Mouse (Mus musculus) MEL (cell line): ENCODE results near the gene Rab3c. TPM values are rescaled to one million over a fixed set of nuclear protein-coding genes. Genes with fewer than 3 reads are reported as not detected.

Source experiments
- DNase-seq: peaks from one replicate; pipeline ENCODE4 v3.0.0; 2011; ENCODE audit warnings: low read depth, low spot score
- H3K27ac ChIP-seq: 2 replicates; pipeline ENCODE4 v1.5.1; 2012; ENCODE audit warnings: low read depth, mild to moderate bottlenecking, control low read depth, low read length, moderate library complexity; ENCODE audit not compliant: control insufficient read depth
- H3K27me3 ChIP-seq, 2 experiments: fragments of 150-350 bp in 1 of 2; sonication (generic) in 1 of 2; 2 replicates each; pipeline ENCODE4 v1.6.1; 2012; ENCODE audit warnings: low read length in 2 of 2, mild to moderate bottlenecking in 2 of 2, improper control_type of control experiment in 1 of 2, moderate library complexity in 1 of 2; ENCODE audit not compliant: insufficient read depth in 2 of 2, control insufficient read depth in 1 of 2
- H3K36me3 ChIP-seq, 2 experiments: 2 replicates each; pipeline ENCODE4 v1.6.1; 2012 to 2014; ENCODE audit warnings: low read length in 2 of 2, improper control_type of control experiment in 1 of 2, inconsistent platforms in 1 of 2, mild to moderate bottlenecking in 1 of 2; ENCODE audit not compliant: insufficient read depth in 2 of 2, control insufficient read depth in 1 of 2
- H3K4me1 ChIP-seq, 2 experiments: fragments of 150-350 bp in 1 of 2; sonication (generic) in 1 of 2; 2 replicates each; pipeline ENCODE4 v1.6.1; 2012; ENCODE audit warnings: low read length in 2 of 2, improper control_type of control experiment in 1 of 2, mild to moderate bottlenecking in 1 of 2; ENCODE audit not compliant: insufficient read depth in 2 of 2, control insufficient read depth in 1 of 2
- H3K4me3 ChIP-seq, 2 experiments: fragments of 150-350 bp in 1 of 2; sonication (generic) in 1 of 2; 2 replicates each; pipeline ENCODE4 v1.5.1; 2012; ENCODE audit warnings: low read depth in 2 of 2, low read length in 2 of 2, mild to moderate bottlenecking in 2 of 2, moderate library complexity in 2 of 2, control low read depth in 1 of 2, improper control_type of control experiment in 1 of 2; ENCODE audit not compliant: control insufficient read depth in 1 of 2, insufficient read depth in 1 of 2
- H3K79me2 ChIP-seq: 2 replicates; pipeline ENCODE4 v1.6.1; 2012; ENCODE audit warnings: mild to moderate bottlenecking, low read length, moderate library complexity; ENCODE audit not compliant: control insufficient read depth, poor library complexity, insufficient read depth
- H3K9ac ChIP-seq: 2 replicates; pipeline ENCODE4 v1.6.1; 2012; ENCODE audit warnings: low read depth, mild to moderate bottlenecking, control low read depth, low read length, moderate library complexity; ENCODE audit not compliant: control insufficient read depth, poor library complexity, severe bottlenecking
- H3K9me3 ChIP-seq: fragments of 150-350 bp; sonication (generic); replicated peaks from 2 replicates; pipeline ENCODE4 v1.6.1; 2012; ENCODE audit warnings: mild to moderate bottlenecking, low read length, improper control_type of control experiment, moderate library complexity; ENCODE audit not compliant: insufficient read depth
- BHLHE40 ChIP-seq: IDR thresholded peaks from 2 replicates; pipeline ENCODE4 v1.6.1; 2012; ENCODE audit warnings: low read depth, mild to moderate bottlenecking, inconsistent platforms, low read length, improper control_type of control experiment, borderline replicate concordance
- CTCF ChIP-seq, 3 experiments: IDR thresholded peaks in 2 of 3; conservative IDR thresholded peaks in 1 of 3; 2 replicates each; pipeline ENCODE4 v1.5.1; 2011 to 2012; ENCODE audit warnings: low read length in 3 of 3, low read depth in 2 of 3, mild to moderate bottlenecking in 2 of 3, improper control_type of control experiment in 1 of 3, inconsistent platforms in 1 of 3, mixed read lengths in 1 of 3, moderate library complexity in 1 of 3; ENCODE audit not compliant: control insufficient read depth in 1 of 3, insufficient read depth in 1 of 3, poor library complexity in 1 of 3, severe bottlenecking in 1 of 3
- E2F4 ChIP-seq: IDR thresholded peaks from 2 replicates; pipeline ENCODE4 v1.6.1; 2011; ENCODE audit warnings: low read depth, low read length, improper control_type of control experiment, borderline replicate concordance
- EP300 ChIP-seq, 2 experiments: IDR thresholded peaks; 2 replicates each; pipeline ENCODE4 v1.6.1; 2011; ENCODE audit warnings: improper control_type of control experiment in 2 of 2, low read length in 2 of 2, low read depth in 1 of 2, mild to moderate bottlenecking in 1 of 2
- ETS1 ChIP-seq: IDR thresholded peaks from 2 replicates; pipeline ENCODE4 v1.6.1; 2012; ENCODE audit warnings: low read depth, mild to moderate bottlenecking, inconsistent platforms, low read length, improper control_type of control experiment, moderate library complexity
- GATA1 ChIP-seq: IDR thresholded peaks from 2 replicates; pipeline ENCODE4 v1.6.1; 2011; ENCODE audit warnings: low read depth, low read length, improper control_type of control experiment
- JUND ChIP-seq: IDR thresholded peaks from 2 replicates; pipeline ENCODE4 v1.6.1; 2011; ENCODE audit warnings: low read depth, mild to moderate bottlenecking, improper control_type of control experiment, low read length
- MAFK ChIP-seq: IDR thresholded peaks from 2 replicates; pipeline ENCODE4 v1.6.1; 2011; ENCODE audit warnings: low read depth, mild to moderate bottlenecking, low read length, improper control_type of control experiment, borderline replicate concordance
- MAZ ChIP-seq: IDR thresholded peaks from 2 replicates; pipeline ENCODE4 v1.6.1; 2012; ENCODE audit warnings: low read depth, mild to moderate bottlenecking, inconsistent platforms, low read length, improper control_type of control experiment
- MEF2A ChIP-seq: IDR thresholded peaks from 2 replicates; pipeline ENCODE4 v1.6.1; 2014; ENCODE audit warnings: low read depth, mild to moderate bottlenecking, inconsistent platforms, low read length, improper control_type of control experiment; ENCODE audit not compliant: poor library complexity, insufficient replicate concordance, severe bottlenecking; ENCODE audit errors: extremely low read depth
- POLR2A ChIP-seq, 2 experiments: IDR thresholded peaks; 2 replicates each; pipeline ENCODE4 v1.6.1; 2011 to 2012; ENCODE audit warnings: low read length in 2 of 2, mild to moderate bottlenecking in 2 of 2, control low read depth in 1 of 2, improper control_type of control experiment in 1 of 2, low read depth in 1 of 2, moderate library complexity in 1 of 2; ENCODE audit not compliant: control insufficient read depth in 1 of 2, insufficient read depth in 1 of 2, poor library complexity in 1 of 2
- RCOR1 ChIP-seq: IDR thresholded peaks from 2 replicates; pipeline ENCODE4 v1.6.1; 2012; ENCODE audit warnings: low read depth, mild to moderate bottlenecking, inconsistent platforms, low read length, improper control_type of control experiment
- SIN3A ChIP-seq: IDR thresholded peaks from 2 replicates; pipeline ENCODE4 v1.6.1; 2012; ENCODE audit warnings: low read length, improper control_type of control experiment, inconsistent platforms
- SMC3 ChIP-seq: IDR thresholded peaks from 2 replicates; pipeline ENCODE4 v1.6.1; 2011; ENCODE audit warnings: low read depth, low read length, improper control_type of control experiment
- TAL1 ChIP-seq: IDR thresholded peaks from 2 replicates; pipeline ENCODE4 v1.6.1; 2012; ENCODE audit warnings: mild to moderate bottlenecking, inconsistent platforms, low read length, moderate library complexity, mixed read lengths
- TBP ChIP-seq: IDR thresholded peaks from 2 replicates; pipeline ENCODE4 v1.8.0; 2011; ENCODE audit warnings: low read depth, low read length, improper control_type of control experiment
- TCF12 ChIP-seq: IDR thresholded peaks from 2 replicates; pipeline ENCODE4 v1.6.1; 2014; ENCODE audit warnings: low read depth, mild to moderate bottlenecking, inconsistent platforms, low read length, improper control_type of control experiment, moderate library complexity
- USF2 ChIP-seq, 2 experiments: IDR thresholded peaks; 2 replicates each; pipeline ENCODE4 v1.6.1; 2011 to 2012; ENCODE audit warnings: improper control_type of control experiment in 2 of 2, low read length in 2 of 2, borderline replicate concordance in 1 of 2, inconsistent platforms in 1 of 2, low read depth in 1 of 2, mild to moderate bottlenecking in 1 of 2; ENCODE audit not compliant: insufficient read depth in 1 of 2
- ZC3H11A ChIP-seq: IDR thresholded peaks from 2 replicates; pipeline ENCODE4 v1.6.1; 2012; ENCODE audit warnings: low read depth, mild to moderate bottlenecking, inconsistent platforms, low read length, improper control_type of control experiment
- ZKSCAN1 ChIP-seq: IDR thresholded peaks from 2 replicates; pipeline ENCODE4 v1.6.1; 2012; ENCODE audit warnings: low read depth, mild to moderate bottlenecking, inconsistent platforms, low read length, improper control_type of control experiment, moderate library complexity
- ZNF384 ChIP-seq: IDR thresholded peaks from 2 replicates; pipeline ENCODE4 v1.6.1; 2012; ENCODE audit warnings: low read depth, mild to moderate bottlenecking, inconsistent platforms, low read length, improper control_type of control experiment
- polyA plus RNA-seq, 2 experiments: library from polyadenylated mRNA; stranded (reverse) in 1 of 2; unstranded in 1 of 2; fragments of >175 nt in 1 of 2; fragments of >200 nt in 1 of 2; gene quantifications; 2 replicates each; pipeline versions ENCODE4 v1.2.1 to v1.2.4; 2012; ENCODE audit warnings: low replicate concordance in 2 of 2, low read depth in 1 of 2; ENCODE audit not compliant: insufficient read length in 2 of 2, insufficient read depth in 1 of 2, missing spikeins in 1 of 2
- total RNA-seq: library from RNA; depleted of rRNA; stranded (reverse); fragments of 300-350 nt; gene quantifications from 2 replicates; pipeline ENCODE4 v1.2.3, GENCODE M21; 2012

Gene Rab3c
- total and polyA plus RNA-seq, 3 experiments, result not detected

DNA sequence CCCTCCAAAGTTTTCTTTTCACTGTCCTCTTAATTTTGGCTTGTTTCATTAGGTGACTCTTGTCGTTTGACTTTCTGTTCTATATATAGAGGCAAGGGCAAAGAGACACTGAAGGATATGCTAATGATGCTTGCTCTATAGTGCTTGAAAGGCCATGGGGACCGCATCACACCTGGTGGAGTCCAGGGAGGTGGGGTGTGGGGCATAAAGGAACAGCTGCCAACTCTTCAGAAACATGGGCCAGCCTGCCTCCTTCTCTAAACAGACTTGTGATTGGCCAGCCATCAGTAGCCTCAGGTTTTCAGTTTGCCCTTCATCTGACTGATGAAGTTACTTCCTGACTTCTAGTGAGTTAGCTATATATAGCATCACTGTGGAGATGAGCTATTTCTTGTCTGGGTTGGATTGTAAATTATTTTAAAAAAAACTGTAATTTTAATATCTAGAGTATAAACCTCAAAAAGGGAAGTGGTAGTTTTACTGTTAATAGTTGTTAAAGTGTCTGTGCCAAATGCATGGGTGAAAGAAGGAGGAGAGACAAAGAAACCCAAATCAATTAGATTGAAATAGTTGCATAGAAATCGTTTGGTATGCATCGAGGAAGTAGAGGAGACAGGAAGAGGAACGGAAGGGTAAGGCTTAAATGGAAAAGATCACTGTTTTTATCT lies 231.9 kb downstream of the Rab3c start:
- Histone ChIP-seq H3K4me3 (no peak overlapping the region), H3K27me3 (peaks cover 0 to 3% of the 10 kb centered on the region in 2 experiments; a peak in 3 of 4 replicates), H3K36me3 (peaks cover 0 to 2% of the 10 kb centered on the region in 2 experiments; a peak in 1 of 4 replicates), H3K9ac (no peak overlapping the region), H3K79me2 (no peaks in the 10 kb centered on the region), H3K27ac (no peak overlapping the region), H3K4me1 (peaks cover 0 to 5% of the 10 kb centered on the region in 2 experiments; a peak in 3 of 4 replicates)
- peak; percentile 44 for DNase-seq
- no peak for TF ChIP-seq BHLHE40
- TF ChIP-seq EP300 (IDR thresholded peaks at IDR 0.05; ENCODE audit: low read depth in 1 of 2, low read length in 2 of 2), result peak; percentile 58 to 60; a peak in 3 of 4 replicates
- 0 out of 2 replicates have a peak, but pooled peaks have one; percentile 44 for TF ChIP-seq MEF2A
- TF ChIP-seq ZNF384, result peak; percentile 76
- TF ChIP-seq MAZ, result no peak
- no peak for TF ChIP-seq JUND
- TF ChIP-seq SIN3A, result 0 out of 2 replicates have a peak, but pooled peaks have one; percentile 13
- no peak for TF ChIP-seq USF2 (IDR thresholded peaks at IDR 0.05; ENCODE audit: borderline replicate concordance in 1 of 2, insufficient read depth in 1 of 2, low read depth in 1 of 2, low read length in 2 of 2)
- peak; percentile 11; the same call in 1 of the 2 replicates for TF ChIP-seq TCF12
- TF ChIP-seq MAFK, result no peak
- no peak for TF ChIP-seq ZC3H11A
- TF ChIP-seq GATA1, result no peak
- TF ChIP-seq SMC3, result no peak
- no peak for TF ChIP-seq TBP
- TF ChIP-seq ETS1, result peak; percentile 42; the same call in 1 of the 2 replicates
- TF ChIP-seq ZKSCAN1, result no peak
- TF ChIP-seq, all 39 proteins: peak for 6
- no peaks in the 10 kb centered on the region for H3K9me3 ChIP-seq

DNA sequence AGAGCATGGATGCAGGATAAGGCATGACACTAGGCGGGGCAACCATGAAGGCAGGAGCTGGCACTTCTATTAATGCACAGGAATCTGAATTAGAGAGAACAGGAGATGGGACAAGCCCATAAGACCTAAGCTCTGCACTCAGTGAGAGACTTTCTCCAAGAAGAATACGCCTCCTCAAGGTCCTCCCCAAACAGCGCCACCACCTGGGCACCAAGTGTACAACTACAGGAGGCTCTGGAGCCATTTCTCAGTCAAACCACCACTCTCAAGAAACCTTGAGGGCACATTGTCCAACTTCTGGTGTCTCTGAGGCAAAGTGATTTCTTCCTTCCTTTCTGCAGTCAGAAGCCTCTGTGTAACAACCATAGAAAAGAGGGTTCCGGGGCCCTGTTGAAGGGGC lies 236.4 kb downstream of the Rab3c start:
- no peak for TF ChIP-seq GATA1
- no peak for TF ChIP-seq RCOR1
- TF ChIP-seq CTCF (IDR thresholded peaks at IDR 0.05 in 2 of 3, conservative IDR thresholded peaks at IDR 0.05 in 1 of 3; ENCODE audit: control insufficient read depth in 1 of 3, insufficient read depth in 1 of 3, low read depth in 2 of 3, low read length in 3 of 3, poor library complexity in 1 of 3, severe bottlenecking in 1 of 3), result peak; percentile 28 to 32 (median 30); a peak in 4 of 6 replicates
- no peak for TF ChIP-seq E2F4
- no peak for TF ChIP-seq TAL1
- no peak for TF ChIP-seq POLR2A (IDR thresholded peaks at IDR 0.05; ENCODE audit: control insufficient read depth in 1 of 2, insufficient read depth in 1 of 2, low read depth in 1 of 2, low read length in 2 of 2, poor library complexity in 1 of 2)
- TF ChIP-seq USF2 (IDR thresholded peaks at IDR 0.05; ENCODE audit: borderline replicate concordance in 1 of 2, insufficient read depth in 1 of 2, low read depth in 1 of 2, low read length in 2 of 2), result no peak

More for the DNA sequence above, 236.4 kb downstream of the Rab3c start:
- Histone ChIP-seq H3K9me3 (no peaks in the 10 kb centered on the region), H3K36me3 (peaks cover 0 to under 1% of the 10 kb centered on the region in 2 experiments; a peak in 1 of 4 replicates), H3K27ac (no peak overlapping the region), H3K27me3 (no peaks in the 10 kb centered on the region), H3K9ac (no peak overlapping the region), H3K79me2 (no peaks in the 10 kb centered on the region), H3K4me3 (no peak overlapping the region), H3K4me1 (peaks cover under 1 to 8% of the 10 kb centered on the region in 2 experiments)
- DNase-seq, result no peak
